Mouse (Mus musculus) embryonic fibroblast, embryonic 13.5 days (primary cell): ENCODE measurements at regions not wholly inside any gene's neighbourhood (a gene's known extent, or its start where the extent isn't known, plus 50 kb on each side); places are given as distances from the start of the nearest gene placed in this dataset.

Experiments used
- H3K27ac ChIP-seq: 2 replicates; pipeline ENCODE4 v1.5.1; 2012; ENCODE audit warnings: low read length, control low read depth, inconsistent platforms; ENCODE audit not compliant: insufficient read depth
- H3K4me1 ChIP-seq: 2 replicates; pipeline ENCODE4 v1.6.1; 2011; ENCODE audit warnings: low read length; ENCODE audit not compliant: control insufficient read depth, insufficient read depth
- H3K4me3 ChIP-seq: 2 replicates; pipeline ENCODE4 v1.5.1; 2011; ENCODE audit warnings: mild to moderate bottlenecking, control low read depth, low read length; ENCODE audit not compliant: insufficient read depth
- CTCF ChIP-seq: IDR thresholded peaks from 2 replicates; pipeline ENCODE4 v1.5.1; 2011; ENCODE audit warnings: mild to moderate bottlenecking, control low read depth, low read length, moderate library complexity, borderline replicate concordance; ENCODE audit not compliant: insufficient read depth
- POLR2A ChIP-seq: IDR thresholded peaks from 2 replicates; pipeline ENCODE4 v1.6.1; 2011; ENCODE audit warnings: low read depth, mild to moderate bottlenecking, control low read depth, low read length, moderate library complexity

GRCm38 (mm10) chr10:9087171-9087570 lies 201.3 kb upstream of the Sash1 start:
- Histone ChIP-seq H3K4me1 (no peaks in the 10 kb centered on the region), H3K27ac (no peak overlapping the region), H3K4me3 (no peak overlapping the region)
- TF ChIP-seq CTCF (no peak), POLR2A (no peak)

GRCm38 (mm10) chr10:9086666-9087065 lies 200.8 kb upstream of the Sash1 start:
- TF ChIP-seq POLR2A (no peak), CTCF (no peak)
- Histone ChIP-seq H3K4me1 (no peaks in the 10 kb centered on the region), H3K27ac (no peak overlapping the region), H3K4me3 (no peak overlapping the region)

- no peaks in the 10 kb centered on the region for H3K4me1 ChIP-seq
- H3K4me3 ChIP-seq: no peak overlapping the region
- no peak for TF ChIP-seq CTCF
- TF ChIP-seq POLR2A: no peak
- H3K27ac ChIP-seq: no peak overlapping the region
Measured at GRCm38 (mm10) chr10:9085441-9085840, 199.6 kb upstream of the Sash1 start.

- Histone ChIP-seq H3K4me3 (no peak overlapping the region), H3K4me1 (no peaks in the 10 kb centered on the region), H3K27ac (no peak overlapping the region)
- TF ChIP-seq POLR2A (no peak), CTCF (no peak)
Measured at GRCm38 (mm10) chr10:9074916-9075315, 189.0 kb upstream of the Sash1 start.

- H3K4me3 ChIP-seq: no peak overlapping the region
- no peaks in the 10 kb centered on the region for H3K4me1 ChIP-seq
- TF ChIP-seq POLR2A (no peak), CTCF (no peak)
- H3K27ac ChIP-seq: no peak overlapping the region
Measured at GRCm38 (mm10) chr10:9071630-9072029, 185.8 kb upstream of the Sash1 start.

GRCm38 (mm10) chr10:9069608-9070190 lies 183.8 kb upstream of the Sash1 start:
- no peak for TF ChIP-seq CTCF
- TF ChIP-seq POLR2A: no peak
- Histone ChIP-seq H3K27ac (no peak overlapping the region), H3K4me1 (no peaks in the 10 kb centered on the region), H3K4me3 (no peak overlapping the region)

- no peak overlapping the region for H3K4me3 ChIP-seq
- TF ChIP-seq CTCF: no peak
- TF ChIP-seq POLR2A: no peak
- no peaks in the 10 kb centered on the region for H3K4me1 ChIP-seq
- no peak overlapping the region for H3K27ac ChIP-seq
Measured at GRCm38 (mm10) chr10:9066566-9066965, 180.7 kb upstream of the Sash1 start.

- H3K27ac ChIP-seq: no peak overlapping the region
- no peak overlapping the region for H3K4me3 ChIP-seq
- no peaks in the 10 kb centered on the region for H3K4me1 ChIP-seq
- no peak for TF ChIP-seq CTCF
- TF ChIP-seq POLR2A: no peak
Measured at GRCm38 (mm10) chr10:9061979-9062378, 176.1 kb upstream of the Sash1 start.

GRCm38 (mm10) chr10:9055274-9055673 lies 169.4 kb upstream of the Sash1 start:
- H3K4me3 ChIP-seq: no peak overlapping the region
- no peak for TF ChIP-seq POLR2A
- no peak for TF ChIP-seq CTCF
- H3K4me1 ChIP-seq: no peaks in the 10 kb centered on the region

GRCm38 (mm10) chr10:9053371-9053770 lies 167.5 kb upstream of the Sash1 start:
- H3K27ac ChIP-seq: no peak overlapping the region
- H3K4me3 ChIP-seq: no peak overlapping the region
- H3K4me1 ChIP-seq: no peaks in the 10 kb centered on the region
- TF ChIP-seq POLR2A (no peak), CTCF (no peak)

More at GRCm38 (mm10) chr10:9055274-9055673, 169.4 kb upstream of the Sash1 start:
- no peak overlapping the region for H3K27ac ChIP-seq
